12 mouse cellular contexts compared by ENCODE assay signal in genomic region chr14:29403849-29404808, GRCm38 (mm10).
DNase-seq lines count a peak whose midpoint lies in the region; ATAC-seq and TF ChIP-seq lines count a peak whose summit lies in the region.
"Had no signal": no experiment of that assay in that cellular context is flagged by ENCODE, and none has a peak within 500 bp of the region (broad histone marks: within the 10 kb centered on the region; RNA-seq: fewer than 3 reads in every experiment).

No protein-coding gene starts in this region.

- H3K9ac ChIP-seq in heart, embryonic 12.5 days = no peak overlapping the region
- H3K9ac ChIP-seq in midbrain, embryonic 11.5 days (ENCODE audit: low read length) = no peak overlapping the region
- no peak overlapping the region for H3K9ac ChIP-seq in midbrain, postnatal 0 days (replicated peaks; ENCODE audit: low read length, poor library complexity, severe bottlenecking)
- no peak overlapping the region for H3K9ac ChIP-seq in kidney, postnatal 0 days (ENCODE audit: low read depth, low read length)
- H3K9ac ChIP-seq: limb, embryonic 13.5 days had no signal

- 71% methylated on average over 8 of the region's 8 CpGs for WGBS in heart, embryonic 12.5 days
- WGBS in midbrain, embryonic 11.5 days = 83% methylated on average over 8 of the region's 8 CpGs
- WGBS in midbrain, postnatal 0 days = 74% methylated on average over 8 of the region's 8 CpGs
- 44% methylated on average over 8 of the region's 8 CpGs for WGBS in kidney, postnatal 0 days

- DNase-seq in heart, postnatal 4 days = peak; percentile 26
- peak; percentile 69 for DNase-seq in midbrain, embryonic 11.5 days (ENCODE audit: low spot score, missing footprints)
- DNase-seq in midbrain, postnatal 0 days (ENCODE audit: low spot score) = no peak
- DNase-seq in kidney, postnatal 0 days (ENCODE audit: low spot score) = peak; percentile 70
- DNase-seq in lung, postnatal 36 days = peak; percentile 4
- no peak for DNase-seq in thymus, postnatal 14 days
- DNase-seq in testis, postnatal 10 days (ENCODE audit: low spot score) = no peak
- DNase-seq: adrenal gland, postnatal 25 days; cerebellum, adult 11-12 months had no signal

- no peaks in the 10 kb centered on the region for H3K9me3 ChIP-seq in heart, embryonic 12.5 days (replicated peaks)
- H3K9me3 ChIP-seq in midbrain, embryonic 11.5 days (ENCODE audit: control insufficient read depth, low read length) = no peaks in the 10 kb centered on the region
- no peaks in the 10 kb centered on the region for H3K9me3 ChIP-seq in midbrain, postnatal 0 days (ENCODE audit: low read length)
- H3K9me3 ChIP-seq in kidney, postnatal 0 days (replicated peaks; ENCODE audit: low read length) = no peaks in the 10 kb centered on the region
- H3K9me3 ChIP-seq: limb, embryonic 13.5 days had no signal

- no peak for ATAC-seq in heart, embryonic 12.5 days (ENCODE audit: insufficient number of reproducible peaks, low FRiP score)
- ATAC-seq in midbrain, embryonic 11.5 days (ENCODE audit: low FRiP score) = no peak
- no peak for ATAC-seq in midbrain, postnatal 0 days (ENCODE audit: low FRiP score)
- no peak for ATAC-seq in kidney, postnatal 0 days (replicated peaks; ENCODE audit: low FRiP score, low read depth)

- no peak overlapping the region for H3K4me2 ChIP-seq in heart, embryonic 12.5 days
- no peak overlapping the region for H3K4me2 ChIP-seq in midbrain, embryonic 11.5 days
- no peak overlapping the region for H3K4me2 ChIP-seq in midbrain, postnatal 0 days (ENCODE audit: low read depth, low read length, poor library complexity, severe bottlenecking)
- no peak overlapping the region for H3K4me2 ChIP-seq in kidney, postnatal 0 days (ENCODE audit: low read length)
- H3K4me2 ChIP-seq: heart, embryonic 11.5 days; limb, embryonic 13.5 days had no signal

- H3K36me3 ChIP-seq in heart, embryonic 12.5 days = no peaks in the 10 kb centered on the region
- H3K36me3 ChIP-seq in midbrain, embryonic 11.5 days (ENCODE audit: control insufficient read depth, insufficient read depth, low read length) = no peaks in the 10 kb centered on the region
- H3K36me3 ChIP-seq in midbrain, postnatal 0 days (ENCODE audit: insufficient read depth, low read length) = no peaks in the 10 kb centered on the region
- no peaks in the 10 kb centered on the region for H3K36me3 ChIP-seq in kidney, postnatal 0 days (ENCODE audit: insufficient read depth, low read length)
- H3K36me3 ChIP-seq: limb, embryonic 13.5 days had no signal

- H3K27ac ChIP-seq in heart, embryonic 12.5 days (ENCODE audit: poor library complexity, severe bottlenecking) = no peak overlapping the region
- H3K27ac ChIP-seq in midbrain, embryonic 11.5 days (ENCODE audit: low read depth, low read length) = no peak overlapping the region
- H3K27ac ChIP-seq in midbrain, postnatal 0 days (ENCODE audit: low read depth, low read length) = no peak overlapping the region
- H3K27ac ChIP-seq in kidney, postnatal 0 days = no peak overlapping the region
- H3K27ac ChIP-seq: limb, embryonic 13.5 days had no signal

- no peak overlapping the region for H3K4me3 ChIP-seq in heart, embryonic 12.5 days
- no peak overlapping the region for H3K4me3 ChIP-seq in midbrain, embryonic 11.5 days (ENCODE audit: low read depth, low read length)
- H3K4me3 ChIP-seq in midbrain, postnatal 0 days (ENCODE audit: low read depth, low read length) = no peak overlapping the region
- no peak overlapping the region for H3K4me3 ChIP-seq in kidney, postnatal 0 days (replicated peaks; ENCODE audit: low read depth, low read length)
- H3K4me3 ChIP-seq: limb, embryonic 13.5 days had no signal

- no peak for TF ChIP-seq CTCF in midbrain, postnatal 0 days (IDR thresholded peaks at IDR 0.05)
- no peak for TF ChIP-seq CTCF in kidney, postnatal 0 days (IDR thresholded peaks at IDR 0.05; ENCODE audit: low read depth)

- no peaks in the 10 kb centered on the region for H3K27me3 ChIP-seq in heart, embryonic 12.5 days (replicated peaks)
- H3K27me3 ChIP-seq in midbrain, embryonic 11.5 days (ENCODE audit: control insufficient read depth, insufficient read depth, low read length) = no peaks in the 10 kb centered on the region
- no peaks in the 10 kb centered on the region for H3K27me3 ChIP-seq in midbrain, postnatal 0 days (ENCODE audit: insufficient read depth, low read length)
- no peaks in the 10 kb centered on the region for H3K27me3 ChIP-seq in kidney, postnatal 0 days (ENCODE audit: insufficient read depth, low read length)

- no peaks in the 10 kb centered on the region for H3K4me1 ChIP-seq in heart, embryonic 12.5 days (replicated peaks)
- no peaks in the 10 kb centered on the region for H3K4me1 ChIP-seq in midbrain, embryonic 11.5 days (ENCODE audit: control insufficient read depth, insufficient read depth, low read length)
- no peaks in the 10 kb centered on the region for H3K4me1 ChIP-seq in midbrain, postnatal 0 days (ENCODE audit: insufficient read depth, low read length)
- H3K4me1 ChIP-seq in kidney, postnatal 0 days (replicated peaks; ENCODE audit: insufficient read depth, low read length) = no peaks in the 10 kb centered on the region

Comparison
In these comparisons a context has a peak if more than half of its experiments do, and no peak if none do; other contexts are left out.
1. DNase-seq: peak in heart, postnatal 4 days (single experiment), midbrain, embryonic 11.5 days (single experiment), kidney, postnatal 0 days (single experiment) and lung, postnatal 36 days (single experiment); none in midbrain, postnatal 0 days (single experiment), thymus, postnatal 14 days (single experiment) and testis, postnatal 10 days (single experiment).